Mouse (Mus musculus): ENCODE data around the gene Gm6583.

The Gm6583 gene

DNA sequence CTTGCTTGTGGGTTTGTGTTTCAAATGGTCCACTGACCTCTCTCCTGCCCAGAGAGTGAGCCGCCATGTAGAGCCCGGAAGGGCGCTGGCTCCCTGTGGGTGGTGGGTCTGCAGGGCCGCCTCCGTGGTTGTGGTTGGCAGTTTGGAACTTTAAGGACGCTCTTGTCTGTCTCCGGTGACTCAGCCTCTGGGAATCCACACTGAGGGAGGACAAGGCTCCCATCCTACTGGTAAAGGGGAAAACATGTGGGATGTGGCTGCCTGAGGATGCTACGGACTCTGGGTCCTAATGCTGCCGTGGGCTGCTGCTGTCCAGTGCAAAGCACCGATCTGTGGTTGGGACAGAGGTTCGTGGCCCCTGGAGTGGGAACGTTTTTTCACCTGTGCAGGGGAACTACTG is 12.1 kb upstream of the Gm6583 start:
- no peak for DNase-seq (ENCODE audit: low spot score)

DNA sequence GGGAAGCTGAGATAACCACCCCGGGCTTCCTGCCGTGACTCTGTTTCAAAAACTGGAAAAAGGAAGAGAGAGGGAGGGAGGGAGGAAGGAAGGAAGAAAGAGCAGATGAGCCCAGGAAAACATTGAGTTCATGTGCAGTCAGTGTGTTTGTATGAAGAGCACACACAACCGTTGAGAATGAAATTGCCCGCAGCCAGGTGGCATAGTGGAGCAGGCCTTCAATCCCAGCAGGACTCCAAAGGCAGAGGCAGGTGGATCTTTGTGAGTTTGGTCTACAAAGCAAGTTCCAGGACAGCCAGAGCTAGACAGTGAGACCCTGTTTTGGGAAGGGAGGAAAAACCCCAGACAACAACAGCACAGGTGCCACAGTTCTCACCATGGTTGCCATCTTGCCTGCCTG is 11.5 kb upstream of the Gm6583 start:
- DNase-seq (ENCODE audit: low spot score), result no peak

DNA sequence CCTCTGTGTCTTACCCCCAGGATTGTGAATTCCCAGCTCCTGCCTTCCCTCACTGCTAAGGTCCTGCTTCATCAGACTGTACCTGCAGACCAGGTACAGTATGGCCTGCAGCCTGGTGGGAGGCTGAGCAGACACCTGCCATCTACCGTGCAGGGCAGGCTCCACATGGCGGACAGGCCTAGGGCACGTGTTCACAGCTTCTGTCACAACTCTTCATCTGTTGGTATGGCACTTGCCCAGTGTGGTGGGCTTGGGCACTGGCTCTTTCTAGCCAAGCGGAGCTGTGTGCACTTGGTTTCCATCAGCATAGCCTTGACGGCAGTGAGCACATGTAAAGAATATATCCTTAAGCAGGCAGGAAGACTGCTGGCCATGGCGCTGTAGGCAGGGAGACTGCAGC is 11.0 kb upstream of the Gm6583 start:
- DNase-seq (ENCODE audit: low spot score), result no peak

DNA sequence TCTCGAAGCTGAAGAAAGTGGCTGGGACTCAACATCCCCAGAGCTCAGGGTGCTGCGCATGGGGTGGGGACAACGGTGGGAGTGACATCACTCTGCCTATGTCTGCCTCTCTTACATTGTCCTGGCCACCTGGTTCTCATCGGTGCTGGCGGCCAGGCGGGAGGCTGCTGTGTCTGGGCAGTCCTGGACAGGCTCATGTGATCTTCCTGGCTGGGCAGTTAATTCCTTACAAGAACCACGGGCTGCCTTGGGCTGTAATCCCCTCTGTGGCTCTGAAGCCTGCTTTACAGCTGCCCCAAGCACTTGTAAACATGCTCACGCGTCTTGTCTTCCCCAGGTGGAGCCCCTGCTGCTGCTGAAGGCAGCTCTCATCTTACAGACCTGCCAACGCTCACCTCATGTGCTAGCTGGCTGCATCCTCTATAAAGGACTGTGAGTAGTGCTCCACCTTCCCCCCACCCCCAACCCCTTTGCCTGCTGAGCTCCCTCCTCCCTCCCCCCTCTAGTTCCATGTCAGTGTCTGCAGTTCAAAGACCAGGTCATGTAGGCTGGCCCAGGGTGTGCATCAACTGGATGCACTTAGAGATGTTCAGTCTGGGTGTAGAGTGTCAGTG is 8.5 kb upstream of the Gm6583 start:
- DNase-seq (ENCODE audit: low spot score), result no peak

DNA sequence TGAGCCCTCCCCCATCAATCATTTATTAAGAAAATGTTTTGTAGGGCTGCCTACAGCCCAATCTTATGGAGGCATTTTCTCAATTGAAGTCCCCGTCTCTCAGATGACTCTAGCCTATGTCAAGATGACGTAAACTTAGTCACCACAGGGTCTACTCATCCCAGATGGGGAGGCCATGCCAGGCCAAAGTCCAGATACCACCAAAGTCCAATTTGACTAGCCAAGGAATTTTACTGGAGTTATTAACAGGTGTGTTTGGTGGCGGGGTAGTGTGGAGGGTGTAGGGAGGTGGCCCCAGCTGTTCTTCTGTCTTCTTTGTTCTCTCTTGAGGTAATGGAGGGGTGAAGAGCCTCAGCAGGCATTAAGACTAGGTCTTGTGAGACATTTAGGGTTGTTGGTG is 4.2 kb upstream of the Gm6583 start:
- no peak for DNase-seq (ENCODE audit: low spot score)

DNA sequence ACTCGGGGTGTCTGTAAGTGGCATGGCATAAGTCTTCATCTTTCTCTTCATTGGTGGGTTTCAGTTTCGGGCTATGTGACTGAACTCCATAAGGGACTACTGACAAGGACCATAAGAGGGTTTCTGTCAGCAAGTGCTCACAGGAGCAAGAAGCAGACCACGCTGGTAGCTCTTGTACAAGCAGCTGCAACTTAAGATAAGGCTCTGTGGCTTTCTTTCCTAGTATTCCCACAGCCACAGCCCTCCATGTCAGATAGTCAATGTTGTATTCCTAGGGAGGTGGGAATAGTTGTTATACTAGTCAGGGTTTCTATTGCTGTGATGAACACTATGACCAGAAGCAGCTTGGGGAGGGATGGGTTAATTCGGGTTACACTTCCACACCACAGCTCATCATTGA is 3.7 kb upstream of the Gm6583 start:
- no peak for DNase-seq (ENCODE audit: low spot score)

DNA sequence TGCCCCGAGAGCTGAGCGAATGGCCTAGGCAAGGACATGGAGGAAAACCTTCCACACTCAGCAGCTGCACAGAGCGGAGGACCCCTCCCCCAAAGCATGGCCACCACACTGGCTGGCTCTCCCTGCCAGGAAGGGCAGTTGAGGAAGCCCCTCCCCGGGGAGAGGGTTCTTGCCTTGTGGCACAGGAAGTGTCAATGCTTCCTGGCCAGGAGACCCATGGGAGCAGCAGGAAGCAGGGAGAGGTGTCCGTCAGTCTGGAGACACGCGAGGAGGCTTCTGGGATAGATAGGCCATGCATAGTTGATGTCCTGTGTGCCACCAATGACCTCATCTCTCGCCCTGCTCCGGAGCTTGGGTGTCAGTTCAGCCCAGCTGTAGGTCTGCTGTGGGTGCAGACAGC is 489 bp upstream of the Gm6583 start:
- no peak for DNase-seq (ENCODE audit: low spot score)

DNA sequence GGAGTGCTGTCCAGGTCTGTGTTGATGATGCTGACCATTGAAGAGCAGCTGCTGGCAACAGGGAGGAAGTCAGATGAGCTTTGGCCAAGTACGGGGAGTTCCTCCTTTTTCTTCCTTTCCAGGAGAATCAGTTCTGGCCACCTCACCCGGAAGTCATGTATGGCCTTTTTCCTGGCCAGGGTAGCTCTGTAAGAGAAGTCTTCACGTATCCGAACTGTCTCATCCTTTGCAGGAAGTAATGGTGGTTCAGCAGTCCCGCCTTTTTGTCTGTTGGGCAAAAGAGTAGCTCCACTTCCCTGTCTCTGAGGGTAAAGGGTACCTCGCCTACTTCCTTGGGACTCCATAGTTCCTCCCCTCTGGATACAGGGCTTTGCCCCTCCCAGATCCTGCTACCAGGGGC is 340 bp downstream of the Gm6583 start:
- no peak for DNase-seq (ENCODE audit: low spot score)

DNA sequence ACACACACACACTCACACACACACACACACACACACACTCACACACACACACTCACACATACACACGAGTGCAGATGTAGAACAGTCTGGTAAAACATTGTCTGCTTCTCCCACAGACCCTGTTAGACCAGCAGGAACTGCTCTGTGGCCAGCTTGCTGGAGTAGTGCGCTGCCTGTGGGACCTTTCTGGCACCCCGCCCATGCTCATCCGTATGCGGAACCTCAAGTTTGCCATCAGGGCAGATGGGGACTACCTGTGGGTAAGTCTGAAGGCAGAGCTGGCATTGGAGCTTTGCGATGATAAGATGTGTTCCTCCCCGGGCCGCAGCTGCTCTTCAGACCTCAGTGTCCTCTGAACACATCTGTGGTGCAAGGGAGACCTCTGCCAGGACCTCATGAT is 6.7 kb downstream of the Gm6583 start:
- DNase-seq (ENCODE audit: low spot score), result no peak

DNA sequence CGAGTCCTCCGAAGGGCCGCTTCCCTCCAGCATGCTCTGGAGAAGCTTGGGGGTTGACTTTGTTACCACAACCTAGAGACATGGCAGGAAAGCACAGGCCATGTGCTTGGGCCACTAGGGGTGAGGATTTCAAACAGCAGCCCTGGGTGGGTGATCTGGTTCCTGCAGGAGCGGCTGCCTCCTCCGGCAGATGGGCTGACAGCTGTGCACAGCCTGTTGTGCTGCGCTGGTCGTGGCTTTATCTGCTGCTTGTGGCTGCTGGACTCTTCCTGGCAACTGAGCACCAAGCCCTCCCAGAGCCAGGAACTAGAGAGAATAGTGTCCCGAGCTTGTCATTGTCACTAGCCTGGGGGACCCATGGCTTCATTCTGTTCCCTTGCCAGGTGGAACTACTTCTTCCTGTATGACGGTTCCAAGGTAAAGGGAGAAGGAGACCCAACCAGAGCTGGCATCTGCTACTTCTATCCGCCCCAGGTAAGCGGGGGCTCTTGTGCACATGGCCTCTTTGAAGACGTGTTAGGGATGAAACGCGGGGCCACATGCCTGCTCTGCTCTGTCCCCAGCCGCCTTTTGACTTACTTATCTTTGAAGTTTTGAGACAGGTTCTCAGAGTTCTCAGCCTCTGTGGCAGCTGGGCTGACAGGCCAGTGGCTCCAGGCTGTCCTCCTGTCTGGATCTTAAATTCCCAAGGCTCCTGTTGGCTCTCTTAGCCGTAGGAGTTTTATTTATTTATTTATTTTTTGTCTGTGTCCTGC is 9.4 kb downstream of the Gm6583 start:
- DNase-seq (ENCODE audit: low spot score), result no peak

DNA sequence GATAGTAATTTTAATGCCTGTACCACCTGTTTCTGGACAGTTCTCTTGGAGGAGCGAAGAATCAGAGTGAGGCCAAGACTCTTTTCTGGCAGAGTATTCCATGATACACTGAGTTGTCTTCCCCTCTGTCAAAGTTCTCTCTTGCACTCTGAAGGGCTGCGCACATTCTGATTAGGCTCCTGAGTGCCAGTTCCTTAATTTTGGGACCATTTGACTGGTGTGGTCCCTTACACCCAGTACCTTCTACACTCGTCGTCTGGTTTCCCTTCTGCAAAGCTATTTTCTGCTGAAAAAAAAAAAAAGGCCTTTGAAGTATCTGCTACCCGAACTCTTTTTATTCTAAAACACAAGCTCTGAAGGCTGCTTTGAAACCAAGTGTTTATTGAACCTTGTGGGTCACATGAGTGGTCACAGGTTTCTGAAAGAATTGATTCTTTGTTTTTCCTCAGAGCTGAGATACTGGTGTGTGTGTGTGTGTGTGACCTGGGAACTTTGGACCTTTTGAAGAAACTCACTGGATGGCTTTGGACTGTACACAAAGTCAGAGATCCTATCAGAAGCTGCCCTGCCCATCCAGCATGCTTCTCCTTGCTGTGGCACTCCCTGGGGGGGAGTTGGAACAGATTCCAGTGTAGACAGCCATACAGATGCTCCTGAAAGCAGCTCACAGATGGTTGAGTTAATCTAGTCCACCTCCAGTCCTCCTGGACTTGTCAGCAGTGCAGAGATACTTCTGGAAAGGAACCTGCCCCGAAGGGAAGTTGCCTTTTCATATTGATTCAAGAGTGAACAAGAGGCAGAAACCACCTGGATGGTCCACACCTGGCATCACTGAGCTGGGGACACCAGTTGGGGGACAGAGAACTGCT is 11.5 kb downstream of the Gm6583 start:
- no peak for DNase-seq (ENCODE audit: low spot score)

DNA sequence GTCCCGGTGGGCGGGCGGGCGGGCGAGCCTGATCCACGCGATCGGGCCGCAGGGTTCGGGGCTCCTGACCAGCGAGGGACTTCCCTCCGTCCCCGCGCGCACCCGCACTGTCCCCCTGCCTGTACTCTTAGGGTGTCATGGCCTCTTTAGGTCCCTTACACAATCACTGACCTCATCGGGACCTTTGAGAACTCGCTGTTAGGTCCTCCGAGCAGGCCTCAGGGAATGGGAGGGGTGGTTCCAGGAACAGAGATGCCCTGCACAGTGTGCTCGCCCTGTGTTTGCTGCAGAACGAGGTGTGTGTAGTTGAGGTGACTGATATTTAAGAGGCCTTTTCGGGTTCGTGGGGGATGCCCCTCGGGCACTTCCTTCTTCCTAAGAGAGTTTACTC is 12.6 kb downstream of the Gm6583 start:
- no peak for DNase-seq (ENCODE audit: low spot score)

DNA sequence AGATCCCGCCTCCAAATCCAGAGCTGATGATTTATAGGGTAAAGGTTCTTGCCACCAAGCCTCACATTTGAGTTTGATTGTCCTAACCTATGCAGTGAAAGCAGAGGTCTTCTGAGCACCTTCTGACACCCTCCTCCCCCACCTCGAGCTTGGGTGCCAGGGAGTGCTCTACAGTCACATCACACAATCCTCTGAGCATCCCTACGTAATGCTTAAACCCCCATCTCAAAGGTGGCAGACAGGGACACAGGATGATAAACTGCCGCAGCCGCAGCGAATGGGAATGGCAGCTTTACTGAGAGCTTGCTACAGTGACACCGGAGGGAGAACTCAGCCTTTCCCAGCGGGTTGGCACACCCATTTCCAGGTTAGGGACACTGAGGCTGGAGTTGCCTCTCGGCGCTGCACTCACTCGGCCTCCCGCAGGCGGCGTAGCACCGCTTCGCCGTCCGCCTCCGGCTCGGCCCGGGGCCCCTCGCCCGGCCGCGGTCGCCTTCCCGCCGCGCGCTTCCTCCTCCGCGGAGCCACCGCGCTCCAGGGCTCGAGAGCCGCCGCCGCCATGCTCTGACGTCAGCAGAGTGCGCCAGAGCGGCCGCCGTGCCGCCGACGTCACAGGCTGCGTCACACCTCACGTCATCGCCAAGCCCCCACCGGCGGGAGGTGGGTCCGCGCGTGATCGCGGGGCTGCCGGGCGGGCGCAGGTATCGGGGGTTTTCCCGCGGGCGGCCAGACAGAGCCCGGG is 13.2 kb downstream of the Gm6583 start, which contains the start of the genes Srrd and Hps4:
Gene Srrd (minus strand): TSS at position 578 of the 742 bp plus-strand sequence.
Gene Hps4 (plus strand): TSS at position 621 of the 742 bp plus-strand sequence.
- DNase-seq (ENCODE audit: low spot score), result peak; percentile 94

DNA sequence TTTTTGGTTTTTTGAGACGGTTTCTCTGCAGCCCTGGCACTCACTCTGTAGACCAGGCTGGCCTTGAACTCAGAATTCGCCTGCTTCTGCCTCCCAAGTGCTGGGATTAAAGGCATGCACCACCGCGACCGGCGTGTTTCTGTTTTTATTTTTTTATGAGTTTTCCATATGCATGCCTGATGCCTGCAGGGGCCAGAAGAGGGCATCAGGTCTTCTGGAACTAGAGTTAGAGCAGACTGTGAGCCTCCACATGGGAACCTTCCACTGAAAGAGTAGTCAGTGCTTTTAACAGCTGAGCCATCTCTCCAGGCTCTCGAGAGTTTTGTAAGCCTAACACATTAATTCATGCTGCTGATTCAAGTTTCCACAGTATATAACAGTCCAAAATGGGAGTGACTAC is 16.6 kb downstream of the Gm6583 start:
- no peak for DNase-seq (ENCODE audit: low spot score)

DNA sequence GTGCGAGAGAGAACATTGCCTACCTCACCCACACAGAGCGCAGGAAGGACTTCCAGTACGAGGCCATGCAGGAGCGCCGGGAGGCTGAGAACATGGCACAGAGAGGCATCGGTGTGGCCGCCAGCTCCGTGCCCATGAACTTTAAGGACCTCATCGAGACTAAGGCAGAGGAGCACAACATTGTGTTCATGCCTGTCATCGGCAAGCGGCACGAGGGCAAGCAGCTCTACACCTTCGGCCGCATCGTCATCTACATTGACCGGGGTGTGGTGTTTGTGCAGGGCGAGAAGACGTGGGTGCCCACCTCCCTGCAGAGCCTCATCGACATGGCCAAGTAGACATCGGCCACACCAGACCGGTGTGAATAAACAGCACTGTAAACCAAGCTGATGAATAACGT is 18.8 kb downstream of the Gm6583 start:
- DNase-seq (ENCODE audit: low spot score), result no peak

DNA sequence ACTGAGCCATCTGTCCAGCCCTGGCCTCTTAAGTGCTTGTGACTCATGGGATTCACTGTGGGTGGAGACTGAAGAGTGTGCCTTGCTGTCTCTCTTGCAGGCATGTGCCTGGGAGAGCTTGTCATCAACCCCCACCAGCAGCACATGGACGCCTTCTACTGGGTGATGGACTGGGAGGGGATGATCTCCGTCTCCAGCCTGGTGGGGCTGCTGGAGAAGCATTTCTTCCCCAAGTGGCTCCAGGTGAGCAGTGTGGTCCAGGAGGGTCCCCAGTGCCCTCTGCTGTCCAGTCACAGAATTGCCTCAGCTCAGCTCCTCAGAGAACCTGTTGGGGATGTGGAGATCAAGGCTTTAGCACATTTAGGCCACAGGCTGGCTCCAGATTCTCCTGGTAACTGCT is 20.4 kb downstream of the Gm6583 start:
- DNase-seq (ENCODE audit: low spot score), result peak; percentile 76

DNA sequence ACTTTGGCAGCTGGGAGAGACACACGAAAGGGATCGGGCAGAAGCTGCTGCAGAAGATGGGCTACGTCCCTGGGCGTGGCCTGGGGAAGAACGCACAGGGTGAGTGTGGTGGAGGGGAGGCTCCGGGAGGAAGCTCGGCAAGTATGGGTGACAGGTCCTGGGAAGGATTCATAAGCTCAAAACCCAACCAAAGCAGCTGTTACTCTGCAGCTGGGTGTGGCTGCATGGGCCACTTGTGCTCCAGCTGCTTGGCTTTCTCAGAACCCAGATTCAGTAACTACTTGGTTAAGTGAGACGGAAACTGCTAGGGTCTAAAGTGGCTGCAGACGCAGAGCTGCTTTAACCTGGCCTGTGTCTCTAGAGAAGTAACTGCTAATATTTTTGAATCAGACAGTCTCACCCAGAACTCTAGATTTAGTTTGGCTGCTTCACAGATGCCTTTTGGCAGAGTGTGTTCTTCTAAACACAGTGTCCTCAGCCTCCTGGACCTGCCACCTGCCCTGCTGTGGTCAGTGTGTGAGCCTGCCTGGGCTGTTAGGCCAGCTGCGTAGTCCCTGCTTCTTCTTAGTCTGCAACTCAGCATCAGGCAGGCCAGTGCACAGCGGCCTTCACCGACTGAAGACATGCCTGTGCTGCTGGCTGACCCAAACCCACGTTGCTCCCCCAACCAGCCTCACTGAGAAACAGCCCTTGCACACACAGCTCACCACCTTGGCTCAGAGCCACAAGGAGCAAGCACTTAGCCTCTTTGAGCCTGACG is 25.8 kb downstream of the Gm6583 start:
- no peak for DNase-seq (ENCODE audit: low spot score)

DNA sequence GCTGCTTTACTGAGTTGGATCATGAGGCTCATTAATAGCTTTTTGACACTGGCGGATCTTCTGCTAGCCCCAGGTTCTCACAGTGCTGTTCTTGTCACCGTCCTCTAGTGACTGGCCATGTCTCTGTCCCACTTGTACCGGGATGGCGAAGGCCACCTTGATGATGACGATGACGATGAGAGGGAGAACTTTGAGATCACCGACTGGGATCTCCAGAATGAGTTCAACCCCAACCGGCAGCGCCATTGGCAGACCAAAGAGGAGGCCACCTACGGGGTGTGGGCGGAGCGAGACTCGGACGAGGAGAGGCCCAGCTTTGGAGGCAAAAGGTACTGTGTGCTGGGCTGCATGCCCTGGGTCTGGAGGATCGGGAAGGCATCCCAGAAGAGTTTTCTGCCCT is 28.0 kb downstream of the Gm6583 start:
- no peak for DNase-seq (ENCODE audit: low spot score)

DNA sequence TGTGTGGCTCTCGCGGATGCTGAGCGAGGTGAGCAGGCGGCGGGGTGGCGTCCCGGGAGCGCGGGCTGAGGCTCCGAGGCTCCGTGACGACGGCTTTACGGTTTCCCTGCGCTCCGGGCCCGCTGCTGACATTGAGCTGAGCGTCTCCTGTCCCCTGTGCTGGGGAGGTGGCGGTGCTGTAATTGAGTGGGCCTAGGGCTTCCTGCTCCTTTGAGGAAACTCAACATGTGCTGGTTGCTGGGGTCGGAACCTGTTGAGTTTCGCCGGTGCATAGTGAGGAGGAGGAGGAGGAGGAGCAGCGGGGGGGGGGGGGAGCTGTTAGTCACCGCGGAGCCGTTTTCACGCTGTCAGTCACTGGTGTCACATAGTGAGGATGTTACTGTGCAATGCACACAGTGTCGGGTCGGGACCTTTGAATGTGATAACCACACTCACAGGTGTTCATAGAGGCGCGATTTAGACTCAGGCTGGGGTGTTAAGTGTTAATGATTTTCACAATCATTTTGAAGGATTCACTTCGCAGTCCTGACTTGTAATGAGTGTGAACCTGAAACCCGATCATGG is 29.3 kb downstream of the Gm6583 start:
- DNase-seq (ENCODE audit: low spot score), result no peak

DNA sequence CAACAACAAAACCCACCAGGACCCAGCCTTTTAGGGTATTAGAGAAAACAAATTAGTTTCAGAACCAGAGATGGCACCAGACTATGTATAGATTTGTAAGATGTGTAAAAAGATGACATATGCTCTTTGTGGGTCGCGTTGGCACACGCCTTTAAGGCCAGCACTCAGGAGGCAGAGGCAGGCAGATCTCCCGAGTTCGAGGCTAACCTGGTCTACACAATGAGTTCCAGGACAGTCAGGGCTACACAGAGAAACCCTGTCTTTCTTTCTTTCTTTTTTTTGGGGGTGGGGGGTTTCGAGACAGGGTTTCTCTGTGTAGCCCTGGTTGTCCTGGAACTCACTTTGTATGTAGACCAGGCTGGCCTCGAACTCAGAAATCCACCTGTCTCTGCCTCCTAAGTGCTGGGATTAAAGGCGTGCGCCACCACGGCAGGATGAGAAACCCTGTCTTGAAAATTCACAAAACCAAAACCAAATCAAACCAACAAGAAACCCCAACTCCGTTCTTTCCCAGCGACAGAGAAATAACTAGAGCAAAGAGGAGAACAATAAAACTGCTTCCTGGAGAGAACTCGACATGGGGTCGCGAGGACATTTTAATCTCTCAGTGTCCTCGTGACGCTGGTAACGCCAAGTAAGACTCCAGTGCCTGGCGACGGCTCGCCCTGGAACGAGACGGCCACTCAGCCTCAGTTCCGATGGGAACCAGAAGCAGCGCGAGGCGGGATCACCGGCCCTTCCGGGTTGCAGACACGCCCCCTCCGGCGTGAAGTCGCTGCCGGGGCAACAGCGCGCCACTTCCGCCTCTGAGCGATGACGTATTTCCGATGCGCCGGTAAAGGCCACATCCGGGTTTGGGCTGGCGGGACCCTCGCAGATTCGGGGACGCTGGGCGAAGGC is 30.0 kb downstream of the Gm6583 start, which contains the start of gene Tfip11:
Gene Tfip11 (plus strand): TSS at position 813 of the 900 bp plus-strand sequence.
- DNase-seq (ENCODE audit: low spot score), result peak; percentile 98

Measured in testis, postnatal 10 days (tissue).